Mouse (Mus musculus) limb, embryonic 14.5 days (tissue): Measurements from ENCODE around the gene Fancd2. TPM values are rescaled to one million over a fixed set of nuclear protein-coding genes. Genes with fewer than 3 reads are reported as not detected.

Source experiments
- ATAC-seq: fragments of 200-750 bp; cut with Nextera tagmentation; 2 replicates; pipeline ENCODE4 v1.8.0; 2017; ENCODE audit warnings: low read depth, moderate number of reproducible peaks, moderate TSS enrichment; ENCODE audit not compliant: low FRiP score
- DNase-seq: peaks from one replicate; pipeline ENCODE4 v3.0.0-alpha.2; 2015; ENCODE audit warnings: low spot score
- H3K27ac ChIP-seq: fragments of 300-500 bp; sonication (generic); replicated peaks from 2 replicates; pipeline ENCODE4 v1.5.1; 2014; ENCODE audit warnings: low read depth, mild to moderate bottlenecking, low read length, moderate library complexity, mixed read lengths
- H3K27me3 ChIP-seq: fragments of 300-500 bp; sonication (generic); 2 replicates; pipeline ENCODE4 v1.6.1; 2014; ENCODE audit warnings: low read length, mixed read lengths; ENCODE audit not compliant: control insufficient read depth, insufficient read depth
- H3K36me3 ChIP-seq: fragments of 300-500 bp; sonication (generic); 2 replicates; pipeline ENCODE4 v1.6.1; 2014; ENCODE audit warnings: mild to moderate bottlenecking, low read length, moderate library complexity, mixed read lengths; ENCODE audit not compliant: control insufficient read depth, insufficient read depth
- H3K4me1 ChIP-seq: fragments of 300-500 bp; sonication (generic); 2 replicates; pipeline ENCODE4 v1.6.1; 2014; ENCODE audit warnings: antibody characterized with exemption, low read length, mixed read lengths; ENCODE audit not compliant: control insufficient read depth, insufficient read depth
- H3K4me2 ChIP-seq: fragments of 300-500 bp; sonication (generic); replicated peaks from 2 replicates; pipeline ENCODE4 v1.6.1; 2014; ENCODE audit warnings: low read depth, mild to moderate bottlenecking, low read length, moderate library complexity; ENCODE audit not compliant: severe bottlenecking
- H3K4me3 ChIP-seq: fragments of 300-500 bp; sonication (generic); replicated peaks from 2 replicates; pipeline ENCODE4 v1.5.1; 2014; ENCODE audit warnings: low read length
- H3K9ac ChIP-seq: fragments of 300-500 bp; sonication (generic); 2 replicates; pipeline ENCODE4 v1.6.1; 2014; ENCODE audit warnings: mild to moderate bottlenecking, low read depth, low read length, moderate library complexity; ENCODE audit not compliant: severe bottlenecking
- H3K9me3 ChIP-seq: fragments of 300-500 bp; sonication (generic); 2 replicates; pipeline ENCODE4 v1.6.1; 2016; ENCODE audit warnings: low read length; ENCODE audit not compliant: control insufficient read depth
- POLR2A ChIP-seq: fragments of 200-500 bp; IDR thresholded peaks from 2 replicates; pipeline ENCODE4 v1.8.0; 2012; ENCODE audit warnings: inconsistent platforms, mild to moderate bottlenecking, moderate library complexity, borderline replicate concordance; ENCODE audit not compliant: insufficient read depth, insufficient read length; ENCODE audit errors: extremely low read depth
- WGBS: fragments of 180-500 bp; shearing (Covaris S2); extraction: QIAGEN DNeasy Blood & Tissue Kit; methylation state at CpG from one replicate; pipeline ENCODE4 v1.1.7; 2014; 5-methylcytosine and 5-hydroxymethylcytosine counted together
- polyA plus RNA-seq, 2 experiments: library from polyadenylated mRNA; depleted of rRNA in 1 of 2; stranded (reverse) in 1 of 2; unstranded in 1 of 2; fragments of >200 nt; fragmentation: Nextera tagmentation in 1 of 2; extraction: Ambion mirVana in 1 of 2; gene quantifications; 2 replicates each; pipeline versions ENCODE4 v1.2.1 to v1.2.3; 2012 to 2014

Gene Fancd2
- polyA plus RNA-seq, 2 experiments: 7.5 to 12.8 TPM

DNA sequence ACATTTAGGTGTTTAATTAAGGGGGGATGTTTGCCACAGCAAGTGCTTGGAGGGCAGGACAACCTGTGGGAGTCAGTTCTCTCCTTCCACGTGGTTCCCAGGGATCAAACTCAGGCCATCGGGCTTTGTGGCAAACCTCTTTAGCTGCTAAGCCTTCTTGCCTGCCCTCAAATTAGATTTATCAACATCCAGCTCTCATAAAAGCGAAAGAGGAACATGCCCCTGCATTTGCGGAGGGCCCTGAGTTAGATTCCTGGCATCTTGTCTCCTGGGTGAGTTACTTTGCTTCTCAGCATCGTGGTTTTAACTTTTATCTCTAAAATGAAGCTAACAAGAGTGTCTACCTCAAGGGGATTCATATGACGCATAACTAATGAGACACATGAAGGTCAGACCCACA lies 32.1 kb upstream of the Fancd2 start:
- Histone ChIP-seq H3K9ac (no peak overlapping the region), H3K4me3 (no peak overlapping the region), H3K27me3 (peaks cover 24% of the 10 kb centered on the region; the same call in 1 of the 2 replicates), H3K27ac (no peak overlapping the region), H3K4me1 (no peaks in the 10 kb centered on the region; the same call in 1 of the 2 replicates), H3K9me3 (no peaks in the 10 kb centered on the region), H3K36me3 (no peaks in the 10 kb centered on the region), H3K4me2 (no peak overlapping the region)
- WGBS: 79% methylated on average over 6 of the region's 6 CpGs
- DNase-seq (no peak), ATAC-seq (no peak)
- TF ChIP-seq POLR2A: no peak

DNA sequence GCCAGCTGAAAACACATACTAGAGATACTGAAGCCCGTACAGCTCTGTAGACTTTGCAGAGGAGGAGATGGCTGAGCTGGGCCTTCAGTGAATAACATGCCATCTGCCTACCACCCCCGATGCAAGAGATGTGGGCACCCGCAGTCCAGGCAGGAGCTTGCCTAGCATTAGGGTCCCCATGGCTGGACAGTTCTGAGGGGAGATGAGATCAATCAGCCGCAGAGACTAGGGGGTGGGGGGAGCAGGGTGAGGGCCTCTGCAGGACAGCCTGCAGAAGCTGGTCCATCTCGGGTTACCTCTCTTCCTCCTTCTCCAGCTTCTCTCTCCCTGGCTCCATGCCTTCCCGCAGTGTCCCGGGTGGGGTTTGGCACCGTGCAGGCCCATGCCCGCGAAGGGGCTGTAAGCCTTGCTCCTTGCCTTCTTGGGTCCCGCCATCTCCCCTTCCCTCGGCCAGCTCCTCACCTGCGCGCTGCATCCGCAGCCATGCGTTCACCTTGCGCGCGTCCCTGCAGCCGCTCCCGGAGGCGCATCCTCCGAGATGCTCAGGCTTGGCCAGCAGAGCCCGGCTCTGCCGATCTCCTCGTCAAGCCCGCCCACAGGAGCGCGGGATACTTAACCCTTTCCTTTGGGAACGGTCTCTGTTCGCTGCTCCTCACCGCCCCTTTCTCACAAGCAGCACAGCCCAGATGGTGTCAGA lies 29.9 kb upstream of the Fancd2 start, which contains the start of gene Prrt3:
Gene Prrt3 (minus strand): TSS at position 544 of the 697 bp plus-strand sequence.
- Histone ChIP-seq H3K4me2 (peak within 1 kb of the TSS; percentile 46), H3K9ac (peak within 1 kb of the TSS; percentile 40), H3K4me3 (peak within 1 kb of the TSS; percentile 31), H3K27ac (no peak within 1 kb of the TSS), H3K4me1 (no peaks in the 10 kb centered on the region), H3K36me3 (no peaks in the 10 kb centered on the region), H3K9me3 (no peaks in the 10 kb centered on the region), H3K27me3 (peaks cover 11% of the 10 kb centered on the region; the same call in 1 of the 2 replicates)
- no peak for TF ChIP-seq POLR2A
- ATAC-seq: peak; percentile 47; the same call in 1 of the 2 replicates
- no peak for DNase-seq
- 3% methylated on average over 32 of the region's 32 CpGs for WGBS

DNA sequence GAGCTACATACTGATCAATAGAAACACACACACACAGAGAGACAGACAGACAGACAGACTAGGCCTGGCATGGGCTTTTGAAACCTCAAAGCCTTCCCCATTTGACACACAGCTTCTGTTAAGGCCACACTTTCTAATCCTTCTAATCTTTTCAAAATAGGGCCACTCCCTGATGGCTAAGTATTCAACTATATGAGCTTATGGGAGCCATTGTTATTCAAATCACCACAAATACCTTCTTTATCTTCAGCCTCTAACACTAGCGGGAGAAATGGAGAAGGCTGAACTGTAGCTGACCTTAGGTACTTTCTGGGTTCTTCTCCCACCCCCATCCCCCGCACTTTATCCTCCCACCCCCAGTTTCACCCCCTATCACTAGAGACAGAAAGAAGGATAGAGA lies 28.7 kb upstream of the Fancd2 start:
- 83% methylated on average over 2 of the region's 2 CpGs for WGBS
- TF ChIP-seq POLR2A: no peak
- H3K27me3 ChIP-seq: peaks cover 11% of the 10 kb centered on the region; the same call in 1 of the 2 replicates
- H3K4me3 ChIP-seq: no peak overlapping the region
- no peak overlapping the region for H3K27ac ChIP-seq
- no peak for DNase-seq
- no peak overlapping the region for H3K9ac ChIP-seq
- no peaks in the 10 kb centered on the region for H3K9me3 ChIP-seq
- no peaks in the 10 kb centered on the region for H3K36me3 ChIP-seq
- H3K4me1 ChIP-seq: no peaks in the 10 kb centered on the region
- no peak overlapping the region for H3K4me2 ChIP-seq
- ATAC-seq: no peak

DNA sequence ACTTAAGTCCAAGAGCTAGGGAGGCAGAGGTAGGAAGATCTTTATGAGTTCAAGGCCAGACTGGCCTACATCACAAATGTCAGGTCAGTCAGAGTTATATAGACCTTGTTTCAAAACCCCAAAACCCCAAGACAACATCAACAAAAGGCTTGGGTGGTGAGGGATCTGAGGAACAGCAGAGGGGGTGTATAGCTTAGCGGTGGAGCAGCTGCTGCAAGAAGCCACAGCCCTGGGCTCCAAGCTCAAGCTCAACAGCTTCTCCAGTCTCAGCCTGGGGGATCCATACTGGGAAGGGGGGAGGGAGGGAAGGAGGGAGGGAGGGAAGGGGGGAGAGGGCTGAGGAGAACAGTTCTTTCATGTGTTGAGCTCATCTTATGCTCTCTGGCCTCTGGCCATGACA lies 25.8 kb upstream of the Fancd2 start:
- no peak overlapping the region for H3K4me2 ChIP-seq
- no peak for TF ChIP-seq POLR2A
- H3K36me3 ChIP-seq: no peaks in the 10 kb centered on the region
- H3K27me3 ChIP-seq: peaks cover 11% of the 10 kb centered on the region; the same call in 1 of the 2 replicates
- no peak overlapping the region for H3K4me3 ChIP-seq
- no peak overlapping the region for H3K9ac ChIP-seq
- H3K9me3 ChIP-seq: no peaks in the 10 kb centered on the region
- WGBS: 85% methylated on average over 1 of the region's 1 CpGs
- ATAC-seq: no peak
- no peak for DNase-seq
- no peaks in the 10 kb centered on the region for H3K4me1 ChIP-seq
- H3K27ac ChIP-seq: no peak overlapping the region

DNA sequence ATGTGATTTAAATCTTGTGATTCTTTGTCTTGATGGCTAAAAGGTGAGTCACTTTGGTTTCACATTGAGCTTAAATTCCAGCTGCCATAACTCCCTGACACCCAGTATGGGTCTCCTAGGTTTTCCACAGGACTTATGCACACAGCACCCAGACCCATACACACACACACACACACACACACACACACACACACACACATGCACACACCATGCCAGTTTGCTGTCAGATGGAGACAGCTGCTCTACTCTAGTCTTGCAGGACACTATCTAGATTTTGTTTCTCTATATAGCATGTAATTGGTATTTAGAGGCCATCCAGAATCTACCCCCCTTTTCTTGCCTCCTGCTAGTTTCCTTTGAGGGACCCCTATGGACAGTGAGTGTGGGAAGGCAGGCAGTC lies 24.4 kb upstream of the Fancd2 start:
- no peak overlapping the region for H3K9ac ChIP-seq
- ATAC-seq (no peak), DNase-seq (no peak)
- no peak overlapping the region for H3K4me2 ChIP-seq
- H3K9me3 ChIP-seq: no peaks in the 10 kb centered on the region
- H3K4me3 ChIP-seq: no peak overlapping the region
- H3K27me3 ChIP-seq: no peaks in the 10 kb centered on the region
- no peaks in the 10 kb centered on the region for H3K36me3 ChIP-seq
- no peaks in the 10 kb centered on the region for H3K4me1 ChIP-seq
- no peak overlapping the region for H3K27ac ChIP-seq
- no peak for TF ChIP-seq POLR2A
